Mouse (Mus musculus) lung, adult 2 months (tissue): ENCODE measurements at regions not wholly inside any gene's neighbourhood (a gene's known extent, or its start where the extent isn't known, plus 50 kb on each side); places are given as distances from the start of the nearest gene placed in this dataset.

Source experiments
- CTCF ChIP-seq: fragments of 200-500 bp; IDR thresholded peaks from 2 replicates; pipeline ENCODE4 v1.5.1; 2011; ENCODE audit warnings: mild to moderate bottlenecking, low read length, control low read depth; ENCODE audit not compliant: insufficient read depth
- POLR2A ChIP-seq: fragments of 200-500 bp; IDR thresholded peaks from 2 replicates; pipeline ENCODE4 v1.6.1; 2011; ENCODE audit warnings: low read depth, mild to moderate bottlenecking, control low read depth, low read length, borderline replicate concordance; ENCODE audit errors: extremely low read depth

DNA sequence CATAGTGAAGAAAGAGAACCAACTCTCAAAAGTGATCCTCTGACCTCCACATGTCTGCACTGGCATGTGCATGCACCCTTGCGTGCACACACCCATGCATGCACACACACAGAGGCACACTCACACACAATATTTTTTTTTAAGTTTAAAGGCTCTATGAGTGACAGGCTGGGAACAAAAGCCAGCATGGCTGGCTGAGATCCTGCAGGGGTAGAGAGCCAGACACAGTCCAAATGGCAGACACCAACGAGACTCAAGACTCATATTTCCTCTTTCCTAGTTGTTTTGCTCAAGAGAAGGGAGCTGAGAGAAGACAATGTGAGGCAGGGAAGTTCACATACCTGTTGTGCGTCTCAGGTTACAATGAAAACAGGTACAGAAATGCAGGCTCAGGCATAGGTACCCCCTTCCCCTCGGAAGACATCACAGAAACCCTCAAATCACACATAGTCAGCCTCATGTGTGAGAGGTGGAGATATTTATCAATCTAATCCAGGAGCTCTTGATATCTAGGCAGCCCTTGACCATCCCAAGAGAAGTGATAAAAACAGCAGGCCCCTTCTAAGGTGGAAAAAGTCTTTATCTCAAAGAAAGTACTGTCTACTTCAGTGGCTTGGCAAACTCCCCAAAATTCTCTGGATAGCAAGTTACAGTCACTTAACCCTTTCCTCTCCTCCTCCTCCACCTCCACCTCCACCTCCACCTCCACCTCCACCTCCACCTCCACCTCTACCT lies 101.4 kb upstream of the Cd180 start:
- no peak for TF ChIP-seq CTCF
- TF ChIP-seq POLR2A: no peak
